Mouse (Mus musculus) cerebellum, postnatal 14 days (tissue): ENCODE results near the gene Wipf2.
"Not testable (repeated sequence)": the region's sequence is repeated elsewhere in the genome, so short reads cannot be mapped to it uniquely, and the experiment has no call there.

Experiments
- DNase-seq, 2 experiments: peaks; one replicate each; pipeline ENCODE4 v3.0.0; 2021; ENCODE audit warnings: mixed read lengths in 2 of 2

Gene Wipf2

GRCm38 (mm10) chr11:98911498-98911897, 48.1 kb downstream of the Wipf2 start:
- DNase-seq = no peak

GRCm38 (mm10) chr11:98914196-98914595, 50.8 kb downstream of the Wipf2 start:
- DNase-seq = no peak

GRCm38 (mm10) chr11:98916376-98916775, 52.9 kb downstream of the Wipf2 start:
- DNase-seq = peak in 1 of 2 experiments; percentile 56

- no peak for DNase-seq
Observed at GRCm38 (mm10) chr11:98917428-98918005, 54.1 kb downstream of the Wipf2 start.

GRCm38 (mm10) chr11:98918231-98918630, 54.8 kb downstream of the Wipf2 start:
- no peak for DNase-seq

- DNase-seq = no peak
Observed at GRCm38 (mm10) chr11:98919009-98919408, 55.6 kb downstream of the Wipf2 start.

- DNase-seq = peak; percentile 69 to 83
Observed at GRCm38 (mm10) chr11:98921813-98922212, 58.4 kb downstream of the Wipf2 start.

GRCm38 (mm10) chr11:98922307-98922706, 58.9 kb downstream of the Wipf2 start:
- peak; percentile 83 for DNase-seq

GRCm38 (mm10) chr11:98922851-98923711, 59.6 kb downstream of the Wipf2 start:
- DNase-seq = not testable (repeated sequence)

GRCm38 (mm10) chr11:98924633-98925175, 61.3 kb downstream of the Wipf2 start:
- peak in 1 of 2 experiments; percentile 9 for DNase-seq

- peak; percentile 49 to 70 for DNase-seq
Observed at GRCm38 (mm10) chr11:98925265-98925721, 61.9 kb downstream of the Wipf2 start.

- DNase-seq = peak; percentile 46 to 71
Observed at GRCm38 (mm10) chr11:98925868-98926311, 62.5 kb downstream of the Wipf2 start.

- no peak for DNase-seq
Observed at GRCm38 (mm10) chr11:98926553-98926952, 63.1 kb downstream of the Wipf2 start.

- peak; percentile 75 to 76 for DNase-seq
Observed at GRCm38 (mm10) chr11:98927438-98928076, 64.1 kb downstream of the Wipf2 start, which contains the start of gene Rara. Rara (plus strand) TSS chr11:98927818.

GRCm38 (mm10) chr11:98928186-98928893, 64.9 kb downstream of the Wipf2 start:
- peak; percentile 55 to 67 for DNase-seq

GRCm38 (mm10) chr11:98929503-98929902, 66.1 kb downstream of the Wipf2 start:
- peak; percentile 84 for DNase-seq

GRCm38 (mm10) chr11:98930127-98930601, 66.7 kb downstream of the Wipf2 start:
- DNase-seq = peak; percentile 75 to 85

GRCm38 (mm10) chr11:98930773-98931512, 67.5 kb downstream of the Wipf2 start:
- DNase-seq = peak; percentile 58 to 69

- DNase-seq = peak; percentile 61 to 69
Observed at GRCm38 (mm10) chr11:98931513-98932292, 68.3 kb downstream of the Wipf2 start.

- DNase-seq = peak in 1 of 2 experiments; percentile 43
Observed at GRCm38 (mm10) chr11:98932293-98933091, 69.1 kb downstream of the Wipf2 start.
